Mouse (Mus musculus) limb, embryonic 15.5 days (tissue): Measurements from ENCODE around the gene Rccd1. TPM values are rescaled to one million over a fixed set of nuclear protein-coding genes. Genes with fewer than 3 reads are reported as not detected.

Experiments used
- ATAC-seq: fragments of 200-750 bp; cut with Nextera tagmentation; 2 replicates; pipeline ENCODE4 v1.8.0; 2017; ENCODE audit warnings: low read depth, moderate TSS enrichment; ENCODE audit not compliant: insufficient number of reproducible peaks, low FRiP score, low TSS enrichment
- H3K27ac ChIP-seq: fragments of 300-500 bp; sonication (generic); 2 replicates; pipeline ENCODE4 v1.5.1; 2015; ENCODE audit warnings: moderate library complexity, mild to moderate bottlenecking, inconsistent platforms
- H3K27me3 ChIP-seq: fragments of 300-500 bp; sonication (generic); 2 replicates; pipeline ENCODE4 v1.6.1; 2015; ENCODE audit warnings: inconsistent platforms
- H3K36me3 ChIP-seq: fragments of 300-500 bp; sonication (generic); 2 replicates; pipeline ENCODE4 v1.6.1; 2015; ENCODE audit warnings: inconsistent platforms
- H3K4me1 ChIP-seq: fragments of 300-500 bp; sonication (generic); 2 replicates; pipeline ENCODE4 v1.6.1; 2015; ENCODE audit warnings: inconsistent platforms
- H3K4me2 ChIP-seq: fragments of 300-500 bp; sonication (generic); 2 replicates; pipeline ENCODE4 v1.6.1; 2015; ENCODE audit warnings: mild to moderate bottlenecking, inconsistent platforms
- H3K4me3 ChIP-seq: fragments of 300-500 bp; sonication (generic); 2 replicates; pipeline ENCODE4 v1.5.1; 2015; ENCODE audit warnings: mild to moderate bottlenecking, inconsistent platforms
- H3K9ac ChIP-seq: fragments of 300-500 bp; sonication (generic); 2 replicates; pipeline ENCODE4 v1.6.1; 2015; ENCODE audit warnings: inconsistent platforms
- H3K9me3 ChIP-seq: fragments of 300-500 bp; sonication (generic); 2 replicates; pipeline ENCODE4 v1.6.1; 2016; ENCODE audit warnings: inconsistent platforms
- WGBS: fragments of 180-500 bp; shearing (Covaris S2); methylation state at CpG from one replicate; pipeline ENCODE4 v1.1.7; 2015; 5-methylcytosine and 5-hydroxymethylcytosine counted together
- polyA plus RNA-seq: library from polyadenylated mRNA; unstranded; fragments of >200 nt; fragmentation: Nextera tagmentation; extraction: Ambion mirVana; gene quantifications from 2 replicates; pipeline ENCODE4 v1.2.1, GENCODE M21; 2015

The Rccd1 gene
- polyA plus RNA-seq, 1 experiment from 2014 or later, result 8.0 TPM

GRCm38 (mm10) chr7:80343270-80344018 is 19.2 kb upstream of the Rccd1 start:
- 23% methylated on average over 19 of the region's 19 CpGs for WGBS

GRCm38 (mm10) chr7:80342858-80343257 is 18.6 kb upstream of the Rccd1 start, which contains the start of gene Hddc3:
Gene Hddc3 (plus strand): TSS chr7:80343104.
- H3K27me3 ChIP-seq, result no peaks in the 10 kb centered on the region
- peaks cover 42% of the 10 kb centered on the region for H3K4me1 ChIP-seq
- H3K9ac ChIP-seq, result peak within 1 kb of the TSS; percentile 70
- H3K27ac ChIP-seq, result peak within 1 kb of the TSS; percentile 77
- H3K4me2 ChIP-seq, result peak within 1 kb of the TSS; percentile 77
- no peaks in the 10 kb centered on the region; the same call in 1 of the 2 replicates for H3K36me3 ChIP-seq
- no peaks in the 10 kb centered on the region for H3K9me3 ChIP-seq
- H3K4me3 ChIP-seq, result peak within 1 kb of the TSS; percentile 54
- ATAC-seq, result peak; percentile 9; the same call in 1 of the 2 replicates
- under 1% methylated on average over 25 of the region's 25 CpGs for WGBS

More at GRCm38 (mm10) chr7:80343270-80344018, 19.2 kb upstream of the Rccd1 start:
- Histone ChIP-seq H3K4me3 (peak overlapping the region; percentile 54), H3K9me3 (no peaks in the 10 kb centered on the region), H3K9ac (peak overlapping the region; percentile 70), H3K36me3 (no peaks in the 10 kb centered on the region; the same call in 1 of the 2 replicates), H3K27me3 (no peaks in the 10 kb centered on the region), H3K27ac (peak overlapping the region; percentile 77), H3K4me1 (peaks cover 44% of the 10 kb centered on the region), H3K4me2 (peak overlapping the region; percentile 77)
- no peak for ATAC-seq

GRCm38 (mm10) chr7:80341793-80342192 is 17.5 kb upstream of the Rccd1 start:
- H3K4me3 ChIP-seq, result no peak overlapping the region
- WGBS, result 75% methylated on average over 7 of the region's 7 CpGs
- no peak overlapping the region for H3K4me2 ChIP-seq
- no peaks in the 10 kb centered on the region for H3K9me3 ChIP-seq
- no peak for ATAC-seq
- H3K4me1 ChIP-seq, result peaks cover 38% of the 10 kb centered on the region
- H3K27me3 ChIP-seq, result no peaks in the 10 kb centered on the region
- no peak overlapping the region for H3K9ac ChIP-seq
- H3K36me3 ChIP-seq, result peaks cover 4% of the 10 kb centered on the region
- no peak overlapping the region for H3K27ac ChIP-seq

GRCm38 (mm10) chr7:80340793-80341192 is 16.5 kb upstream of the Rccd1 start, which contains the start of gene Unc45a:
Gene Unc45a (minus strand): TSS chr7:80341005.
- H3K9me3 ChIP-seq, result no peaks in the 10 kb centered on the region
- peaks cover 38% of the 10 kb centered on the region for H3K4me1 ChIP-seq
- peak within 1 kb of the TSS; percentile 86 for H3K4me2 ChIP-seq
- peak within 1 kb of the TSS; percentile 67 for H3K4me3 ChIP-seq
- ATAC-seq, result no peak
- under 1% methylated on average over 11 of the region's 11 CpGs for WGBS
- peaks cover 14% of the 10 kb centered on the region for H3K36me3 ChIP-seq
- no peaks in the 10 kb centered on the region for H3K27me3 ChIP-seq
- peak within 1 kb of the TSS; percentile 93 for H3K27ac ChIP-seq
- H3K9ac ChIP-seq, result peak within 1 kb of the TSS; percentile 42; the same call in 1 of the 2 replicates

GRCm38 (mm10) chr7:80339793-80340628 is 15.8 kb upstream of the Rccd1 start:
- Histone ChIP-seq H3K9me3 (no peaks in the 10 kb centered on the region), H3K9ac (peak overlapping the region; percentile 42; the same call in 1 of the 2 replicates), H3K4me3 (peak overlapping the region; percentile 67), H3K27me3 (no peaks in the 10 kb centered on the region), H3K27ac (peak overlapping the region; percentile 93), H3K4me2 (peak overlapping the region; percentile 86), H3K36me3 (peaks cover 22% of the 10 kb centered on the region), H3K4me1 (peaks cover 38% of the 10 kb centered on the region)
- WGBS, result under 1% methylated on average over 44 of the region's 45 CpGs
- ATAC-seq, result peak; percentile 95

GRCm38 (mm10) chr7:80339371-80339770 is 15.1 kb upstream of the Rccd1 start:
- peaks cover 29% of the 10 kb centered on the region for H3K36me3 ChIP-seq
- no peak for ATAC-seq
- peak overlapping the region; percentile 43; the same call in 1 of the 2 replicates for H3K27ac ChIP-seq
- peak overlapping the region; percentile 67 for H3K4me3 ChIP-seq
- no peaks in the 10 kb centered on the region for H3K27me3 ChIP-seq
- peak overlapping the region; percentile 86 for H3K4me2 ChIP-seq
- no peaks in the 10 kb centered on the region for H3K9me3 ChIP-seq
- H3K4me1 ChIP-seq, result peaks cover 38% of the 10 kb centered on the region
- H3K9ac ChIP-seq, result peak overlapping the region; percentile 44; the same call in 1 of the 2 replicates
- 4% methylated on average over 16 of the region's 17 CpGs for WGBS

GRCm38 (mm10) chr7:80336932-80337331 is 12.7 kb upstream of the Rccd1 start:
- Histone ChIP-seq H3K9me3 (no peaks in the 10 kb centered on the region), H3K27ac (no peak overlapping the region), H3K4me3 (no peak overlapping the region), H3K27me3 (no peaks in the 10 kb centered on the region), H3K36me3 (peaks cover 53% of the 10 kb centered on the region), H3K4me2 (no peak overlapping the region), H3K9ac (no peak overlapping the region), H3K4me1 (peaks cover 23% of the 10 kb centered on the region)
- ATAC-seq, result no peak
- 70% methylated on average over 3 of the region's 3 CpGs for WGBS

- Histone ChIP-seq H3K9me3 (no peaks in the 10 kb centered on the region), H3K4me3 (no peak overlapping the region), H3K27ac (no peak overlapping the region), H3K27me3 (no peaks in the 10 kb centered on the region), H3K4me2 (no peak overlapping the region), H3K4me1 (peaks cover 16% of the 10 kb centered on the region), H3K9ac (no peak overlapping the region), H3K36me3 (peaks cover 72% of the 10 kb centered on the region)
- WGBS, result 85% methylated on average over 4 of the region's 4 CpGs
- no peak for ATAC-seq
Observed at GRCm38 (mm10) chr7:80334848-80335247, 10.6 kb upstream of the Rccd1 start.

GRCm38 (mm10) chr7:80331433-80331832 is 7.2 kb upstream of the Rccd1 start:
- no peak overlapping the region for H3K9ac ChIP-seq
- H3K4me2 ChIP-seq, result no peak overlapping the region
- no peak for ATAC-seq
- no peaks in the 10 kb centered on the region for H3K27me3 ChIP-seq
- peaks cover 98% of the 10 kb centered on the region for H3K36me3 ChIP-seq
- H3K27ac ChIP-seq, result no peak overlapping the region
- no peaks in the 10 kb centered on the region for H3K9me3 ChIP-seq
- no peak overlapping the region for H3K4me3 ChIP-seq
- no peaks in the 10 kb centered on the region for H3K4me1 ChIP-seq
- 96% methylated on average over 19 of the region's 19 CpGs for WGBS

GRCm38 (mm10) chr7:80330278-80330677 is 6.0 kb upstream of the Rccd1 start:
- Histone ChIP-seq H3K27me3 (no peaks in the 10 kb centered on the region), H3K4me3 (no peak overlapping the region), H3K9ac (no peak overlapping the region), H3K4me1 (peaks cover 1% of the 10 kb centered on the region; the same call in 1 of the 2 replicates), H3K36me3 (peaks cover 98% of the 10 kb centered on the region), H3K27ac (no peak overlapping the region), H3K4me2 (no peak overlapping the region), H3K9me3 (no peaks in the 10 kb centered on the region)
- 88% methylated on average over 8 of the region's 8 CpGs for WGBS
- no peak for ATAC-seq

- Histone ChIP-seq H3K36me3 (peaks cover 60% of the 10 kb centered on the region), H3K27ac (no peak overlapping the region), H3K27me3 (no peaks in the 10 kb centered on the region), H3K4me3 (no peak overlapping the region), H3K9me3 (no peaks in the 10 kb centered on the region), H3K4me2 (no peak overlapping the region), H3K4me1 (peaks cover 15% of the 10 kb centered on the region), H3K9ac (no peak overlapping the region)
- 96% methylated on average over 19 of the region's 19 CpGs for WGBS
- ATAC-seq, result no peak
Observed at GRCm38 (mm10) chr7:80326076-80326475, 1.8 kb upstream of the Rccd1 start.
